Mouse (Mus musculus) hindbrain, embryonic 16.5 days (tissue): ENCODE measurements around the gene Anxa6. TPM values are rescaled to one million over a fixed set of nuclear protein-coding genes. Genes with fewer than 3 reads are reported as not detected.

Source experiments
- ATAC-seq: fragments of 200-750 bp; cut with Nextera tagmentation; 2 replicates; pipeline ENCODE4 v1.8.0; 2017; ENCODE audit warnings: moderate TSS enrichment, moderate library complexity
- H3K27ac ChIP-seq: fragments of 300-500 bp; sonication (generic); 2 replicates; pipeline ENCODE4 v1.5.1; 2014; ENCODE audit warnings: low read depth, mild to moderate bottlenecking, control low read depth, low read length, moderate library complexity
- H3K27me3 ChIP-seq: fragments of 300-500 bp; sonication (generic); replicated peaks from 2 replicates; pipeline ENCODE4 v1.6.1; 2014; ENCODE audit warnings: low read length; ENCODE audit not compliant: control insufficient read depth, insufficient read depth
- H3K36me3 ChIP-seq: fragments of 300-500 bp; sonication (generic); 2 replicates; pipeline ENCODE4 v1.6.1; 2014; ENCODE audit warnings: mild to moderate bottlenecking, low read length, moderate library complexity, mixed read lengths; ENCODE audit not compliant: control insufficient read depth, insufficient read depth
- H3K4me1 ChIP-seq: fragments of 300-500 bp; sonication (generic); 2 replicates; pipeline ENCODE4 v1.6.1; 2014; ENCODE audit warnings: low read depth, low read length; ENCODE audit not compliant: control insufficient read depth, insufficient read depth
- H3K4me2 ChIP-seq: fragments of 300-500 bp; sonication (generic); 2 replicates; pipeline ENCODE4 v1.6.1; 2014; ENCODE audit warnings: mild to moderate bottlenecking, low read length, control low read depth, moderate library complexity
- H3K4me3 ChIP-seq: fragments of 300-500 bp; sonication (generic); 2 replicates; pipeline ENCODE4 v1.5.1; 2014; ENCODE audit warnings: mild to moderate bottlenecking, low read length, control low read depth, moderate library complexity
- H3K9ac ChIP-seq: fragments of 300-500 bp; sonication (generic); 2 replicates; pipeline ENCODE4 v1.6.1; 2014; ENCODE audit warnings: low read depth, mild to moderate bottlenecking, control low read depth, low read length, moderate library complexity
- H3K9me3 ChIP-seq: fragments of 300-500 bp; sonication (generic); 2 replicates; pipeline ENCODE4 v1.6.1; 2014; ENCODE audit warnings: mild to moderate bottlenecking, low read length, moderate library complexity; ENCODE audit not compliant: control insufficient read depth
- WGBS: fragments of 180-500 bp; shearing (Covaris S2); extraction: QIAGEN DNeasy Blood & Tissue Kit; methylation state at CpG from one replicate; pipeline ENCODE4 v1.1.7; 2014; 5-methylcytosine and 5-hydroxymethylcytosine counted together
- polyA plus RNA-seq: library from polyadenylated mRNA; unstranded; fragments of >200 nt; fragmentation: Nextera tagmentation; extraction: Ambion mirVana; gene quantifications from 2 replicates; pipeline ENCODE4 v1.2.1, GENCODE M21; 2015

Gene Anxa6
- polyA plus RNA-seq, 1 experiment from 2014 or later: 72.4 TPM

GRCm38 (mm10) chr11:55012551-55013521, 20.4 kb downstream of the Anxa6 start:
- Histone ChIP-seq H3K4me1 (peaks cover 18% of the 10 kb centered on the region), H3K27me3 (no peaks in the 10 kb centered on the region), H3K9ac (no peak overlapping the region), H3K4me2 (no peak overlapping the region), H3K9me3 (no peaks in the 10 kb centered on the region), H3K4me3 (no peak overlapping the region), H3K36me3 (peaks cover 7% of the 10 kb centered on the region), H3K27ac (no peak overlapping the region)
- ATAC-seq: no peak
- WGBS: 80% methylated on average over 5 of the region's 5 CpGs

GRCm38 (mm10) chr11:55011440-55011839, 21.8 kb downstream of the Anxa6 start:
- ATAC-seq: no peak
- Histone ChIP-seq H3K27me3 (no peaks in the 10 kb centered on the region), H3K4me1 (peaks cover 13% of the 10 kb centered on the region), H3K4me3 (no peak overlapping the region), H3K4me2 (no peak overlapping the region), H3K9me3 (no peaks in the 10 kb centered on the region), H3K9ac (no peak overlapping the region), H3K27ac (no peak overlapping the region), H3K36me3 (peaks cover 10% of the 10 kb centered on the region)
- 91% methylated on average over 3 of the region's 3 CpGs for WGBS

- Histone ChIP-seq H3K27ac (no peak overlapping the region), H3K4me1 (no peaks in the 10 kb centered on the region), H3K9me3 (no peaks in the 10 kb centered on the region), H3K4me2 (no peak overlapping the region), H3K27me3 (no peaks in the 10 kb centered on the region), H3K9ac (no peak overlapping the region), H3K4me3 (no peak overlapping the region), H3K36me3 (peaks cover 22% of the 10 kb centered on the region)
- 88% methylated on average over 6 of the region's 6 CpGs for WGBS
- no peak for ATAC-seq
These were observed 25.0 kb downstream of the Anxa6 start for GRCm38 (mm10) chr11:55008230-55008629.

GRCm38 (mm10) chr11:55005684-55006083, 27.6 kb downstream of the Anxa6 start:
- no peak overlapping the region for H3K4me2 ChIP-seq
- H3K9me3 ChIP-seq: peaks cover 2% of the 10 kb centered on the region; the same call in 1 of the 2 replicates
- no peak for ATAC-seq
- H3K27me3 ChIP-seq: no peaks in the 10 kb centered on the region
- H3K4me1 ChIP-seq: no peaks in the 10 kb centered on the region
- H3K36me3 ChIP-seq: peaks cover 35% of the 10 kb centered on the region
- H3K27ac ChIP-seq: no peak overlapping the region
- WGBS: 87% methylated on average over 5 of the region's 5 CpGs
- no peak overlapping the region for H3K9ac ChIP-seq
- no peak overlapping the region for H3K4me3 ChIP-seq

GRCm38 (mm10) chr11:55004970-55005502, 28.2 kb downstream of the Anxa6 start:
- no peak overlapping the region for H3K4me2 ChIP-seq
- ATAC-seq: no peak
- WGBS: 76% methylated on average over 7 of the region's 7 CpGs
- no peaks in the 10 kb centered on the region for H3K27me3 ChIP-seq
- H3K4me3 ChIP-seq: no peak overlapping the region
- no peak overlapping the region for H3K27ac ChIP-seq
- H3K4me1 ChIP-seq: no peaks in the 10 kb centered on the region
- H3K36me3 ChIP-seq: peaks cover 33% of the 10 kb centered on the region
- no peak overlapping the region for H3K9ac ChIP-seq
- peaks cover 2% of the 10 kb centered on the region; the same call in 1 of the 2 replicates for H3K9me3 ChIP-seq

GRCm38 (mm10) chr11:54998708-54999107, 34.5 kb downstream of the Anxa6 start:
- Histone ChIP-seq H3K9me3 (peaks cover 2% of the 10 kb centered on the region; the same call in 1 of the 2 replicates), H3K36me3 (peaks cover 16% of the 10 kb centered on the region), H3K27ac (no peak overlapping the region), H3K9ac (no peak overlapping the region), H3K27me3 (no peaks in the 10 kb centered on the region), H3K4me2 (no peak overlapping the region), H3K4me3 (no peak overlapping the region), H3K4me1 (no peaks in the 10 kb centered on the region)
- ATAC-seq: peak; percentile 24; the same call in 1 of the 2 replicates
- WGBS: 55% methylated on average over 2 of the region's 2 CpGs

GRCm38 (mm10) chr11:54998284-54998683, 35.0 kb downstream of the Anxa6 start:
- Histone ChIP-seq H3K27ac (no peak overlapping the region), H3K4me2 (no peak overlapping the region), H3K4me3 (no peak overlapping the region), H3K9me3 (peaks cover 2% of the 10 kb centered on the region; the same call in 1 of the 2 replicates), H3K4me1 (no peaks in the 10 kb centered on the region), H3K27me3 (no peaks in the 10 kb centered on the region), H3K9ac (no peak overlapping the region), H3K36me3 (peaks cover 15% of the 10 kb centered on the region)
- 2% methylated on average over 11 of the region's 12 CpGs for WGBS
- peak; percentile 80 for ATAC-seq

GRCm38 (mm10) chr11:54996176-54996575, 37.1 kb downstream of the Anxa6 start:
- Histone ChIP-seq H3K9ac (0 out of 2 replicates have a peak overlapping the region, but pooled peaks have one; percentile 17), H3K4me3 (no peak overlapping the region), H3K4me2 (no peak overlapping the region), H3K9me3 (no peaks in the 10 kb centered on the region; the same call in 1 of the 2 replicates), H3K27ac (no peak overlapping the region), H3K27me3 (no peaks in the 10 kb centered on the region), H3K36me3 (peaks cover 6% of the 10 kb centered on the region), H3K4me1 (no peaks in the 10 kb centered on the region)
- no peak for ATAC-seq
- 54% methylated on average over 7 of the region's 7 CpGs for WGBS

- H3K27ac ChIP-seq: no peak overlapping the region
- ATAC-seq: no peak
- no peaks in the 10 kb centered on the region for H3K9me3 ChIP-seq
- H3K4me1 ChIP-seq: no peaks in the 10 kb centered on the region
- H3K36me3 ChIP-seq: no peaks in the 10 kb centered on the region
- H3K4me3 ChIP-seq: no peak overlapping the region
- no peak overlapping the region for H3K4me2 ChIP-seq
- H3K9ac ChIP-seq: no peak overlapping the region
- H3K27me3 ChIP-seq: no peaks in the 10 kb centered on the region
These were observed 43.3 kb downstream of the Anxa6 start for GRCm38 (mm10) chr11:54989920-54990319.
